Mouse (Mus musculus) layer of hippocampus, adult 8-10 months (tissue): ENCODE results near the gene Olfr17. TPM values are rescaled to one million over a fixed set of nuclear protein-coding genes. Genes with fewer than 3 reads are reported as not detected.
"Not testable (repeated sequence)": the region's sequence is repeated elsewhere in the genome, so short reads cannot be mapped to it uniquely, and the experiment has no call there.

ENCODE experiments used
- DNase-seq, 2 experiments: peaks; one replicate each; pipeline ENCODE4 v3.0.0; 2022; ENCODE audit warnings: low spot score in 2 of 2
- total RNA-seq, 4 experiments: library from RNA; stranded (reverse); gene quantifications; 2 replicates each; pipeline ENCODE4 v1.2.4; 2022

The Olfr17 gene
- total RNA-seq: not detected

DNA sequence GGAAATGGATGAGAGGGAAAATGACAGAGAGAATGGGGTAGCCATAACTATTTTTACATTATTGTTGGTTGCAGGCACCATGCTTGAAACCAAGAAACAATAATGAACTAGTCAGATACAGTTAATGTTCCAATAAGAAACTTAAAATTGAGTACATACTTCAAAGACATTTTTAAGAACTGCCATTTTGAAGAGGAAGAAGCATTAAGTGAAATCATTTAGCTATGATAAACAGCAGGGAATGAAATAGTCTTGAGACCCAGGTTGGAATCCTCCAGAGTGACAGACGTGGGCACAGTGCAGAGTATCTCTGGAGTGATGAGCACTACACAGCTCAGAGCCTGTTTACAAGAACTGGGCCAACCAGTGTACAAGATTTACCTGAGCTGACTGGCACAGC is at the start of gene Olfr17:
TSS of gene Olfr17 (plus strand) at position 301 of the 400 bp plus-strand sequence.
- no peak for DNase-seq

DNA sequence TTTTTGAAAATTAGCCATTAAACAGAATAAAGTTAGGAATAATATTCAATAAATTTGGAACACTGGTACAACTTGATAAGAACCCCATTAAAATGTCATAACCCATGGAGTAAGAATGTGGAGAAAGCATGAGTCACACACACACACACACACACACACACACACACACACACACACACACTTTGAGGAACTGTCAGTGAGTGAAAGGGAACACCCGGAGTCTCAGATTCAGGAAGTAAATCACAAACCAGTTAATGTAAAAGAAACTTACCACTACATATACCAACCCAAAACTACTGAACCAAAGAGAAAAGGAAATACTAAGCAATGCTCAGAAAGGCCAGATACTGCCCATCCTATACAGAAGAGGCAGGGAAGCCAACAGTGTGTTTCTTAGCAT is 48.6 kb upstream of the Olfr17 start:
- no peak for DNase-seq

DNA sequence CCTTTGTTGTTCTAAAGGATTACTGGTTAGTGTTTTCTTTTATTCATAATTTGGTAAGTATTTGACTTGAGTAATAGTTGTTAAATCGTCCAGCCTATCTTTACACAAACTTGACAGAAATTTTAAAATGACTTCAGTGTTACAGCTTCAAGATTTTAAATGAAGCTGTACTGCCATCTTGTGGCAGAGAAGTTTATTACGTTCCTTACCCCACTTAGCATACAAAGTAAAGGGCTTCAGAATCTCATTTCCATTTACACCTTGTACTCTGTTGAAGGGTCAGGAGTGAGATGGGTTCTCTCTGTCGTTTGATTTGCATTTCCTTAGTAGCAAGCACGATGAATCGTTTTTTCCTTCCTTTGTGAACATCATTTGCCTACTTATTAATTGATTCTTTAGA is 47.2 kb upstream of the Olfr17 start:
- DNase-seq: peak in 1 of 2 experiments; percentile 11

DNA sequence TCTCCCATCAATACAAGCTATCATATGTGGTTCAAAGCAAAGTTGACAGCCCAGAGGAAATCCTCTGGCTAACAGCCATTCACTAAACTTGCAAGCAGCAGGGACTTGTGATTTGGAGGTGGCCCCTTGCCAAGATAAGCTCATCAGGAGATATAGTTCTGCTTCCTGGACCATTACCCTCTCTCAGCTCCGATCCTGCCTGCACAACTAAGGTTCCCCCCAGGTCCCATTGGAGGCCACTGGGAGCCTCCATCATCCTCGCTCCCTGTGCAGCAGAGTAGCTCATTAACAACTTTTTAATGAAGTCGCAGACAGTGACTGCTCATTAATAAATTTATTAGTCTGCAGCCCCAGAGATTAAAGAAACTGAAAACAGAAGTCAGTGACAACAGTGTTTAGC is 45.4 kb upstream of the Olfr17 start:
- DNase-seq: no peak

DNA sequence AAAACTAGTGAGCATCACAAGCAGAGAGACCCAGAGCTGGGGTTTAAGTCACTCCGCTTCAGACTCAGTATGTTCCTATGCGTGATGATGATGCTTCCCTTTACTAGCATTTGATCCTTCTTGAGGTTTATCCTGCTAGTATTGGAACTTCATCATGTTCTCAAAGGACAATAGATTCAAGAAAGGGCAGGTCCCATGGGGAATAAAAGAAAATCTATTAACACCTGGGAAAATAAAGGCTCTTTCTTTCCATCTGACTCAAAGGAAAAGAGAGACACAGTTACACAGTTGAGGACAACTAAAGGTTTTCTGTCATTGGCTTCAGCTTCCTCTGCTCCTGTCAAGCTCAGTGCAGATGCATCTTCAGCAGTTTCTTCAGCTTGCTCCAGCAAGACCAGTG is 22.3 kb upstream of the Olfr17 start, which contains the start of gene Olfr714:
TSS of gene Olfr714 (plus strand) at position 301 of the 400 bp plus-strand sequence.
- no peak for DNase-seq

DNA sequence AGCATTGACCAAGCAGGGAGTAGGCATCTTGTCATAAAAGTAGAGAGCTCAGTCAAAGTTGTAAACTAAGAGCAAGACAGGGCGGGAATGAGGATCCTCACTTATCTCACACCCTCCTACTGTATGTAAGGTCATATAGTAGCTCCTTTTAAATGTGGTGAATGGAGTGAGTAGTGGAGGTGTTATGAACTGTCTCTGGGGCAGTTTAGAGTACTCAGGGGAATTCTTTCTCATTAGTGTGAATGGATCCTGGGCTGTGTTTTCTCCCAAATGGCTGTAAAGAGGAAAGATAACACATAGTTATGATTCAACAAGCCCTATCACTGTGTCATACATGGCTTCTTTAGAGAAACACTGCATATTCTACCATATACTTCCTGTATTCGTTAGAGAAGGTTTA is 17.2 kb downstream of the Olfr17 start, which contains the start of gene Olfr715b:
TSS of gene Olfr715b (minus strand) at position 101 of the 400 bp plus-strand sequence.
- not testable (repeated sequence) for DNase-seq

DNA sequence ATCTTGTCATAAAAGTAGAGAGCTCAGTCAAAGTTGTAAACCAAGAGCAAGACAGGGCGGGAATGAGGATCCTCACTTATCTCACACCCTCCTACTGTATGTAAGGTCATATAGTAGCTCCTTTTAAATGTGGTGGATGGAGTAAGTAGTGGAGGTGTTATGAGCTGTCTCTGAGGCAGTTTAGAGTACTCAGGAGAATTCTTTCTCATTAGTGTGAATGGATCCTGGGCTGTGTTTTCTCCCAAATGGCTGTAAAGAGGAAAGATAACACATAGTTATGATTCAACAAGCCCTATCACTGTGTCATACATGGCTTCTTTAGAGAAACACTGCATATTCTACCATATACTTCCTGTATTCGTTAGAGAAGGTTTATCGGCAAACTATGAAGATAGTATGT is 38.0 kb downstream of the Olfr17 start, which contains the start of gene Olfr715:
TSS of gene Olfr715 (minus strand) at position 101 of the 400 bp plus-strand sequence.
- not testable (repeated sequence) for DNase-seq

DNA sequence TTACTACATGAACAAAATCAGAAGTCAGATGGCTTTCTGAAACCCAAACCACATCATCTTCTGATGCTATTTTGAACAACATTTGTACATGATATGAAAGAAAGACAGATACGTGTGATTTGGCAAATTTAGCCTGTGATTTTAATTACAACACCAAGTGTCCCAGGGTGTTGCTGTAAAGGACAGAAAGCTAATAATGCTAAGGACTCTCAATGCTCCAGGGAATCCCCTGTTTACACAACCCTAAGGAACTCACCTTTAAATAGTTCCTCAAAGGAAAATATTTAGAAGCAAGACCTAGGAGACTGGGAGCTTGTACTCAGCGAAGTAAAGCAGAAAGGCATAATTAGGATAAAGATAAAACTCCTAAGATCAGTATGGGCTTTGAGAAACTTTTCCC is 45.0 kb downstream of the Olfr17 start, which contains the start of gene Olfr716:
TSS of gene Olfr716 (plus strand) at position 301 of the 400 bp plus-strand sequence.
- not testable (repeated sequence) for DNase-seq

Other genes with a start within 250 kb of the Olfr17 start
- not detected for gene Olfr703, start 249.9 kb upstream of the Olfr17 start, total RNA-seq
- gene Olfr704, start 230.0 kb upstream of the Olfr17 start, total RNA-seq: not detected
- not detected for gene Olfr705, start 216.3 kb upstream of the Olfr17 start, total RNA-seq
- not detected for gene Olfr706, start 205.1 kb upstream of the Olfr17 start, total RNA-seq
- gene Olfr707, start 192.0 kb upstream of the Olfr17 start, total RNA-seq: not detected
- not detected for gene Olfr1532-ps1, start 185.2 kb upstream of the Olfr17 start, total RNA-seq
- not detected for gene Olfr709-ps1, start 161.0 kb upstream of the Olfr17 start, total RNA-seq
- not detected for gene Olfr710, start 144.9 kb upstream of the Olfr17 start, total RNA-seq
- under 1 TPM in 1 of 4 experiments, not detected in 3; 0.12 TPM for gene Olfr6, start 129.3 kb upstream of the Olfr17 start, total RNA-seq
- gene Olfr711, start 117.8 kb upstream of the Olfr17 start, total RNA-seq: not detected
- gene Olfr2, start 87.1 kb upstream of the Olfr17 start, total RNA-seq: not detected
- not detected for gene Olfr713, start 62.0 kb upstream of the Olfr17 start, total RNA-seq
- gene Olfr714, start 22.2 kb upstream of the Olfr17 start, total RNA-seq: not detected
- not detected for gene Olfr715b, start 17.1 kb downstream of the Olfr17 start, total RNA-seq
- not detected for gene Olfr715, start 37.9 kb downstream of the Olfr17 start, total RNA-seq
- not detected for gene Olfr716, start 45.1 kb downstream of the Olfr17 start, total RNA-seq
- not detected for gene Nlrp14, start 73.8 kb downstream of the Olfr17 start, total RNA-seq
- not detected for gene Rbmxl2, start 116.2 kb downstream of the Olfr17 start, total RNA-seq